Mouse (Mus musculus) cortical plate, adult 2 months (tissue): ENCODE results near the gene Ift122.

Source experiments
- CTCF ChIP-seq: fragments of 200-500 bp; IDR thresholded peaks from 2 replicates; pipeline ENCODE4 v1.5.1; 2011; ENCODE audit warnings: mild to moderate bottlenecking, control low read depth, low read length; ENCODE audit not compliant: insufficient read depth; ENCODE audit errors: extremely low read depth
- POLR2A ChIP-seq: fragments of 200-500 bp; IDR thresholded peaks from 2 replicates; pipeline ENCODE4 v1.6.1; 2011; ENCODE audit warnings: mild to moderate bottlenecking, low read length, control low read depth; ENCODE audit not compliant: insufficient read depth; ENCODE audit errors: extremely low read depth

DNA sequence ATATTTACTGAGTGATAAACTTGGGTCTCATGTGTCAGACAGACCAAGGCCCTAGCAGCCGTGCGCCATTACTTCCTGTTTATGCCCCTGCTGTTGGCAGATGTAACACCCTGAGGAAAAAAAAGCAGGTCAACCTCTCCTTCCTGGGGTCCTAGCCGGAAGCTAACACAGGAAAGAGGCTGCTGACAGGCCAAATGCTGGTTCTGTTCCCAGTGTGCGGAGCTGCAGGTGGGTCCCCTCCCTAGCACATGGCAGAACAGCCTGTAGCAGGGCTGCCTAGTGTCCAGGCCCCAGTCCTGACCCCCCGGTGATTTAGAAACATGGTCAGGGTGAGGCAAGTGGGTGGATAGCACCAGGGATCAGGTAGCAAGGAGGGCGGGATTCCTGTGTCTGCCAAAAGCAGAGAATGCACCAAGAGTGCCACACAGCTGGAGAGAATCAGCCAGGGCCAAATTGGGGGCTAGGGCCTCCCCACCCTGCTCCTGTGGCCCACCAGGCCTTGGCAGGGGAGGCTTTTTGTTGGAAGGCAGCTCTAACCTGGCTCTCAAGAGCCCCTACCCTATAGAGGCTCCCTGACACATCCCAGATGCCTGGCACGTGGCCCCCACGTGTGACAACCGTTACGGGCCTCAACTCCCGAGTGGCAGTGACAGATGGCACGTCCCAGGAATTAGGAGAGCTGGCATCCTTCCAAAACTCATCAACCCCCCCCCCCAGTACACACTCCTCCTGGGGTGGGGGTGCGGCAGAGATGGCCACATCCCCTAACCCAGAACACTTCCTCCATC is 118.2 kb downstream of the Ift122 start:
- TF ChIP-seq CTCF: no peak
- no peak for TF ChIP-seq POLR2A
